In genomic region chr19:53576061-53576460, GRCm38 (mm10) we compare ENCODE assay signal across 18 mouse cellular contexts. TPM values are rescaled to one million over a fixed set of nuclear protein-coding genes. Genes with fewer than 3 reads are reported as not detected.
DNase-seq lines count a peak whose midpoint lies in the region; ATAC-seq and TF ChIP-seq lines count a peak whose summit lies in the region.
"Had no signal": no experiment of that assay in that cellular context is flagged by ENCODE, and none has a peak within 500 bp of the region (broad histone marks: within the 10 kb centered on the region; RNA-seq: fewer than 3 reads in every experiment).

No protein-coding gene starts in this region.

- peak overlapping the region; percentile 11; the same call in 1 of the 2 replicates for H3K4me3 ChIP-seq in heart, embryonic 13.5 days
- H3K4me3 ChIP-seq in heart, embryonic 11.5 days (ENCODE audit: low read depth, low read length): no peak overlapping the region
- H3K4me3 ChIP-seq in intestine, embryonic 14.5 days (ENCODE audit: low read depth, low read length): no peak overlapping the region
- H3K4me3 ChIP-seq in intestine, postnatal 0 days (ENCODE audit: low read depth, low read length): no peak overlapping the region
- no peak overlapping the region for H3K4me3 ChIP-seq in lung, postnatal 0 days (ENCODE audit: low read depth, low read length)
- H3K4me3 ChIP-seq: embryonic facial prominence, embryonic 13.5 days; hindbrain, embryonic 12.5 days had no signal

- peak; percentile 44 for DNase-seq in intestine, embryonic 14.5 days (ENCODE audit: low spot score)
- DNase-seq in lung, postnatal 0 days (ENCODE audit: low spot score): peak; percentile 56
- DNase-seq in lung, postnatal 36 days: no peak
- peak; percentile 75 for DNase-seq in testis, postnatal 14 days (ENCODE audit: low spot score)
- DNase-seq: adrenal gland, postnatal 14 days; cerebellum, adult 11 months; cerebellum, postnatal 14 days; gastrocnemius, postnatal 25 days; lung, postnatal 4 days; right cerebral cortex, postnatal 25 days had no signal

- TF ChIP-seq EP300 in lung, postnatal 0 days (IDR thresholded peaks at IDR 0.05): 0 out of 2 replicates have a peak, but pooled peaks have one; percentile 42

- H3K9me3 ChIP-seq in heart, embryonic 13.5 days: no peaks in the 10 kb centered on the region
- H3K9me3 ChIP-seq in heart, embryonic 11.5 days (replicated peaks; ENCODE audit: control insufficient read depth, low read length): no peaks in the 10 kb centered on the region
- no peaks in the 10 kb centered on the region for H3K9me3 ChIP-seq in intestine, embryonic 14.5 days (ENCODE audit: control insufficient read depth, low read length)
- no peaks in the 10 kb centered on the region for H3K9me3 ChIP-seq in intestine, postnatal 0 days (ENCODE audit: control insufficient read depth)
- no peaks in the 10 kb centered on the region for H3K9me3 ChIP-seq in lung, postnatal 0 days (ENCODE audit: low read length)
- H3K9me3 ChIP-seq: embryonic facial prominence, embryonic 13.5 days; hindbrain, embryonic 12.5 days had no signal

- ATAC-seq in heart, embryonic 13.5 days (ENCODE audit: extremely low read depth, insufficient number of reproducible peaks, low FRiP score, low TSS enrichment): no peak
- no peak for ATAC-seq in heart, embryonic 11.5 days (replicated peaks; ENCODE audit: insufficient number of reproducible peaks, low FRiP score, low TSS enrichment)
- no peak for ATAC-seq in intestine, embryonic 14.5 days (replicated peaks; ENCODE audit: low FRiP score, low TSS enrichment, low read depth)
- ATAC-seq in intestine, postnatal 0 days: no peak
- ATAC-seq in lung, postnatal 0 days: no peak
- ATAC-seq: forebrain, embryonic 16.5 days had no signal

- H3K4me2 ChIP-seq in heart, embryonic 13.5 days: peak overlapping the region; percentile 46; the same call in 1 of the 2 replicates
- H3K4me2 ChIP-seq in heart, embryonic 11.5 days: no peak overlapping the region
- H3K4me2 ChIP-seq in intestine, embryonic 14.5 days (ENCODE audit: low read length): no peak overlapping the region
- no peak overlapping the region for H3K4me2 ChIP-seq in intestine, postnatal 0 days (replicated peaks; ENCODE audit: low read depth)
- H3K4me2 ChIP-seq in lung, postnatal 0 days (replicated peaks; ENCODE audit: low read depth, low read length): peak overlapping the region; percentile 25
- H3K4me2 ChIP-seq: embryonic facial prominence, embryonic 13.5 days; hindbrain, embryonic 12.5 days had no signal

- no peak for TF ChIP-seq CTCF in intestine, postnatal 0 days (IDR thresholded peaks at IDR 0.05; ENCODE audit: low read depth)
- no peak for TF ChIP-seq CTCF in lung, postnatal 0 days (IDR thresholded peaks at IDR 0.05)

- peaks cover 60% of the 10 kb centered on the region for H3K4me1 ChIP-seq in heart, embryonic 13.5 days
- peaks cover 24% of the 10 kb centered on the region for H3K4me1 ChIP-seq in heart, embryonic 11.5 days (ENCODE audit: control insufficient read depth, insufficient read depth, low read length)
- peaks cover 4% of the 10 kb centered on the region; the same call in 1 of the 2 replicates for H3K4me1 ChIP-seq in intestine, embryonic 14.5 days (replicated peaks; ENCODE audit: control insufficient read depth, insufficient read depth, low read length)
- H3K4me1 ChIP-seq in intestine, postnatal 0 days (replicated peaks; ENCODE audit: control insufficient read depth, insufficient read depth, low read length): 0 out of 2 replicates have a peak, but pooled peaks cover 4% of the 10 kb centered on the region
- H3K4me1 ChIP-seq in lung, postnatal 0 days (ENCODE audit: insufficient read depth, low read depth, low read length): no peaks in the 10 kb centered on the region
- H3K4me1 ChIP-seq: hindbrain, embryonic 12.5 days had no signal

- H3K27ac ChIP-seq in heart, embryonic 13.5 days (replicated peaks): peak overlapping the region; percentile 39; the same call in 1 of the 2 replicates
- no peak overlapping the region for H3K27ac ChIP-seq in heart, embryonic 11.5 days (ENCODE audit: low read depth, low read length)
- no peak overlapping the region for H3K27ac ChIP-seq in intestine, embryonic 14.5 days (ENCODE audit: low read depth)
- no peak overlapping the region for H3K27ac ChIP-seq in intestine, postnatal 0 days (ENCODE audit: low read depth, low read length)
- no peak overlapping the region for H3K27ac ChIP-seq in lung, postnatal 0 days (ENCODE audit: low read length)
- H3K27ac ChIP-seq: embryonic facial prominence, embryonic 13.5 days; hindbrain, embryonic 12.5 days; liver, embryonic 14.5 days had no signal

- peak overlapping the region; percentile 28; the same call in 1 of the 2 replicates for H3K9ac ChIP-seq in heart, embryonic 13.5 days
- H3K9ac ChIP-seq in heart, embryonic 11.5 days (ENCODE audit: low read depth, low read length): no peak overlapping the region
- H3K9ac ChIP-seq in intestine, embryonic 14.5 days (ENCODE audit: low read length): no peak overlapping the region
- no peak overlapping the region for H3K9ac ChIP-seq in intestine, postnatal 0 days (ENCODE audit: low read depth, low read length)
- no peak overlapping the region for H3K9ac ChIP-seq in lung, postnatal 0 days (replicated peaks; ENCODE audit: low read depth)
- H3K9ac ChIP-seq: embryonic facial prominence, embryonic 13.5 days; hindbrain, embryonic 12.5 days; liver, embryonic 14.5 days had no signal

- WGBS in heart, embryonic 13.5 days: 34% methylated on average over 7 of the region's 7 CpGs
- WGBS in heart, embryonic 11.5 days (ENCODE audit: insufficient replicate concordance): 52% methylated on average over 7 of the region's 7 CpGs
- WGBS in intestine, embryonic 14.5 days: 63% methylated on average over 7 of the region's 7 CpGs
- WGBS in intestine, postnatal 0 days: 52% methylated on average over 7 of the region's 7 CpGs
- 33% methylated on average over 7 of the region's 7 CpGs for WGBS in lung, postnatal 0 days

- H3K27me3 ChIP-seq in heart, embryonic 13.5 days (replicated peaks): no peaks in the 10 kb centered on the region
- no peaks in the 10 kb centered on the region for H3K27me3 ChIP-seq in heart, embryonic 11.5 days (ENCODE audit: control insufficient read depth, insufficient read depth, low read length)
- no peaks in the 10 kb centered on the region for H3K27me3 ChIP-seq in intestine, embryonic 14.5 days (replicated peaks; ENCODE audit: control insufficient read depth, insufficient read depth, low read length)
- H3K27me3 ChIP-seq in intestine, postnatal 0 days (replicated peaks; ENCODE audit: control insufficient read depth, insufficient read depth, low read length): no peaks in the 10 kb centered on the region
- H3K27me3 ChIP-seq in lung, postnatal 0 days (replicated peaks; ENCODE audit: insufficient read depth, low read length): no peaks in the 10 kb centered on the region
- H3K27me3 ChIP-seq: CH12.LX; embryonic facial prominence, embryonic 13.5 days; hindbrain, embryonic 12.5 days had no signal

- H3K36me3 ChIP-seq in heart, embryonic 13.5 days: no peaks in the 10 kb centered on the region
- no peaks in the 10 kb centered on the region for H3K36me3 ChIP-seq in heart, embryonic 11.5 days (ENCODE audit: control insufficient read depth, insufficient read depth, low read length)
- H3K36me3 ChIP-seq in intestine, embryonic 14.5 days (ENCODE audit: control insufficient read depth, insufficient read depth, low read length): no peaks in the 10 kb centered on the region
- no peaks in the 10 kb centered on the region for H3K36me3 ChIP-seq in intestine, postnatal 0 days (ENCODE audit: control insufficient read depth, insufficient read depth)
- no peaks in the 10 kb centered on the region for H3K36me3 ChIP-seq in lung, postnatal 0 days (ENCODE audit: insufficient read depth, low read length)
- H3K36me3 ChIP-seq: embryonic facial prominence, embryonic 13.5 days; hindbrain, embryonic 12.5 days had no signal

RNA-seq across cellular contexts. Expression of gene Nutf2-ps1, which starts 12.8 kb away (rescaled TPM):
- polyA plus RNA-seq in heart, embryonic 13.5 days (2015; fragmentation: Nextera tagmentation; extraction: Ambion mirVana): 283 and 325 TPM in 2 replicates
- polyA plus RNA-seq in heart, embryonic 11.5 days (2014; fragmentation: Nextera tagmentation; extraction: Ambion mirVana): 283 and 319 TPM in 2 replicates
- polyA plus RNA-seq in intestine, embryonic 14.5 days (2014; fragmentation: Nextera tagmentation; extraction: Ambion mirVana): 356 and 368 TPM in 2 replicates
- 105 and 125 TPM in 2 replicates for polyA plus RNA-seq in intestine, postnatal 0 days (2015; fragmentation: Nextera tagmentation; extraction: Ambion mirVana)
- 121 and 134 TPM in 2 replicates for polyA plus RNA-seq in lung, postnatal 0 days (2015; fragmentation: Nextera tagmentation; extraction: Ambion mirVana)

RNA-seq across cellular contexts. Expression of gene Smc3, which starts 24.1 kb away (rescaled TPM):
- polyA plus RNA-seq in heart, embryonic 13.5 days (2015; fragmentation: Nextera tagmentation; extraction: Ambion mirVana): 38.3 and 41.4 TPM in 2 replicates
- 53.0 and 56.0 TPM in 2 replicates for polyA plus RNA-seq in heart, embryonic 11.5 days (2014; fragmentation: Nextera tagmentation; extraction: Ambion mirVana)
- 65.6 and 75.1 TPM in 2 replicates for polyA plus RNA-seq in intestine, embryonic 14.5 days (2014; fragmentation: Nextera tagmentation; extraction: Ambion mirVana)
- 24.4 and 24.9 TPM in 2 replicates for polyA plus RNA-seq in intestine, postnatal 0 days (2015; fragmentation: Nextera tagmentation; extraction: Ambion mirVana)
- polyA plus RNA-seq in lung, postnatal 0 days (2015; fragmentation: Nextera tagmentation; extraction: Ambion mirVana): 32.8 and 34.8 TPM in 2 replicates

RNA-seq across cellular contexts. Expression of gene Dusp5, which starts 47.2 kb away (rescaled TPM):
- 7.8 and 8.0 TPM in 2 replicates for polyA plus RNA-seq in heart, embryonic 13.5 days (2015; fragmentation: Nextera tagmentation; extraction: Ambion mirVana)
- polyA plus RNA-seq in heart, embryonic 11.5 days (2014; fragmentation: Nextera tagmentation; extraction: Ambion mirVana): 9.2 and 9.4 TPM in 2 replicates
- polyA plus RNA-seq in intestine, embryonic 14.5 days (2014; fragmentation: Nextera tagmentation; extraction: Ambion mirVana): 5.8 and 7.3 TPM in 2 replicates
- polyA plus RNA-seq in intestine, postnatal 0 days (2015; fragmentation: Nextera tagmentation; extraction: Ambion mirVana): 12.4 and 14.6 TPM in 2 replicates
- 10.6 and 10.9 TPM in 2 replicates for polyA plus RNA-seq in lung, postnatal 0 days (2015; fragmentation: Nextera tagmentation; extraction: Ambion mirVana)

Comparison
In these comparisons a context has a peak if more than half of its experiments do, and no peak if none do; other contexts are left out.
1. H3K4me2 ChIP-seq: peak in heart, embryonic 13.5 days (single experiment) and lung, postnatal 0 days (single experiment); none in heart, embryonic 11.5 days (single experiment), intestine, embryonic 14.5 days (single experiment) and intestine, postnatal 0 days (single experiment).